Mouse (Mus musculus) small intestine, adult 2 months (tissue): Measurements from ENCODE around the gene Gm49378.

Source experiments
- CTCF ChIP-seq: fragments of 200-500 bp; IDR thresholded peaks from 2 replicates; pipeline ENCODE4 v1.5.1; 2012; ENCODE audit warnings: low read depth, mild to moderate bottlenecking, control low read depth, inconsistent platforms, low read length, moderate library complexity, mixed read lengths; ENCODE audit not compliant: insufficient replicate concordance, insufficient read length; ENCODE audit errors: extremely low read depth
- POLR2A ChIP-seq: fragments of 200-500 bp; IDR thresholded peaks from 2 replicates; pipeline ENCODE4 v1.6.1; 2012; ENCODE audit warnings: low read depth, mild to moderate bottlenecking, control low read depth, inconsistent platforms, low read length, moderate library complexity

GRCm38 (mm10) chr14:55616844-55617243, 20.9 kb downstream of the Gm49378 start:
- TF ChIP-seq CTCF (no peak), POLR2A (no peak)
